Mouse (Mus musculus): Measurements from ENCODE around the gene Arhgef38. TPM values are rescaled to one million over a fixed set of nuclear protein-coding genes. Genes with fewer than 3 reads are reported as not detected.

The Arhgef38 gene
- polyA plus RNA-seq, 1 experiment, result not detected

DNA sequence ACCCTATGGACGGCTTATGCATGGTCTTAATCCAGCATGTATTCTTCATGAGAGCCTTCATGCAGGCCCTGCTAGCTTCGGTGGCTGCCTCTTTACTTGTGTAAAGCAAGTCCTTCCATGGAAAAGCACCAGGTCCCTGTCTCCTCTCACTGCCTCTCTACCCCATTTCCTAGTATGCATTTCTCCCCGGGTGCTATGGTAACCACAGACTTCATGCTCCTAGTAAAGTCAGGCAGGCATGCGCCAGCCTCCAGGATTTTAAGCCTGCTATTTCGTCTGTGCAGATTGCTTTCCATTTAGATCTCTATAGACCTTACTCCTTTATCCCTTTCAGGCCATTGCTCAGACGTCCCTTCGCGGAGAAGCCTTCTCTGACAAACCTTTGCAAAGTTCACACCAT, 80.1 kb downstream of the Arhgef38 start:
- Histone ChIP-seq H3K4me1 (ENCODE audit: control insufficient read depth) (peaks cover 2% of the 10 kb centered on the region), H3K36me3 (ENCODE audit: control insufficient read depth) (no peaks in the 10 kb centered on the region), H3K9me3 (ENCODE audit: control insufficient read depth, low read length) (no peaks in the 10 kb centered on the region), H3K4me3 (replicated peaks) (no peak overlapping the region), H3K27me3 (ENCODE audit: control insufficient read depth) (no peaks in the 10 kb centered on the region)
- no peak for TF ChIP-seq TAL1 (IDR thresholded peaks at IDR 0.05; ENCODE audit: low read length)

DNA sequence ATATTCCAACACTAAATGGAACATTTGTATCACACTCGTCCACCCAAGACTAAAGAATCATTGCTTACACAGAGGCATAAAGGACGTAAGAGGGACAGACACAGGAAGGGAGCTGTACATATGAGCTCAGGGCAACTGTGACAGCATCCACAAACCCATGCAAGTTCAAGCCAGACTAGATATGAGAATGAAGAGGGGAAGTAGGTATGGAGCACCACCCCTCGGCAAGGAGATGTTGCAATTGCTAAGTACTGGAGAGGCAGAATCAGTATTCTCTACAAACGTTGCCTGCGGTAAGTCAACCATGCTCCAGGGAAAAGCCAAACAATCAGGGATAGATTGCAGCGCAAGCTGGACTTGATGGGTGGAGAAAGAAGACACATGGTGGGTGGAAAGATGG, 81.1 kb downstream of the Arhgef38 start:
- no peaks in the 10 kb centered on the region for H3K27me3 ChIP-seq (ENCODE audit: control insufficient read depth)
- TF ChIP-seq GATA1 (IDR thresholded peaks at IDR 0.05; ENCODE audit: low read length), result no peak
- TF ChIP-seq TAL1 (IDR thresholded peaks at IDR 0.05; ENCODE audit: low read length), result no peak
- no peaks in the 10 kb centered on the region for H3K36me3 ChIP-seq (ENCODE audit: control insufficient read depth)
- H3K9me3 ChIP-seq (ENCODE audit: control insufficient read depth, low read length), result no peaks in the 10 kb centered on the region
- peaks cover 2% of the 10 kb centered on the region for H3K4me1 ChIP-seq (ENCODE audit: control insufficient read depth)
- H3K4me3 ChIP-seq (replicated peaks), result no peak overlapping the region

DNA sequence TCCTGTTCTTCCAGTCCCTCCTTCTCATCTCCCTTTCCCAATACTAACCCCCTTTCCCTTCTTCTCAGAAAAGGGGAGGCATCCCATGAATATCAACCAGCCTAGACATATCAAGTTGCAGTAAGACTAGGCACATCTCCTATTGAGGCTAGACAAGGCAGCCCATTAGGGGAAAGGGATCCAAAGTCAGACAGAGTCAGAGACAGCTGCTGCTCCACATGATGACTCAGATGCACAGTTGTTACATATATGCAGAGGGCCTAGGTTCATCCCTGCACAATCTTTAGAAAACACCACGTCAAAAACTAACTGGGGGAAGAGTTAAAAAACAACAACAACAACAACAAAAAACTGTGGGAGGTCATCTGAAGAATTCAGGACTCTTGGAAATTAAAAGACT, 81.9 kb downstream of the Arhgef38 start:
- peaks cover 2% of the 10 kb centered on the region for H3K4me1 ChIP-seq (ENCODE audit: control insufficient read depth)
- no peak overlapping the region for H3K4me3 ChIP-seq (replicated peaks)
- TF ChIP-seq GATA1 (IDR thresholded peaks at IDR 0.05; ENCODE audit: low read length), result no peak
- no peak for TF ChIP-seq TAL1 (IDR thresholded peaks at IDR 0.05; ENCODE audit: low read length)
- no peaks in the 10 kb centered on the region for H3K9me3 ChIP-seq (ENCODE audit: control insufficient read depth, low read length)
- no peaks in the 10 kb centered on the region for H3K36me3 ChIP-seq (ENCODE audit: control insufficient read depth)
- no peaks in the 10 kb centered on the region for H3K27me3 ChIP-seq (ENCODE audit: control insufficient read depth)

DNA sequence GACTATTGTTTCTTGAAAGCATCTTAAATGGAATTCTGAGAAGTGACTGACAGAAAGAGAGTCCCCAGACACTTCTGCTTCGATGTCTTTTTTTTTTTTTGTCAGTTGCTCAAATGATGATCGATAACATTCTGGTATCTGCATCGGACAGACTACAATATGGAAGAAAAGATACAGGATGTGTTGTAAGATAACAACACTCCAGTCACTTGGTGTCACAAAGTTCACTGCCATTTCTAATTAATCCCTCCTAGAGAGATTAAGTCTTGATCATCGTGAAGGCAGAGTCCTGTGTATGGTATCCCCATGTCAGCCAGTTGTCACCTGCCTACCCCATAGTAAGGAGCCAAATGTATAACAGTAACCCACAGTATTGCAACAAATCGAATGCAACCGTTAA, 83.1 kb downstream of the Arhgef38 start:
- Histone ChIP-seq H3K9me3 (ENCODE audit: control insufficient read depth, low read length) (no peaks in the 10 kb centered on the region), H3K4me1 (ENCODE audit: control insufficient read depth) (peaks cover 2% of the 10 kb centered on the region), H3K36me3 (ENCODE audit: control insufficient read depth) (no peaks in the 10 kb centered on the region), H3K4me3 (replicated peaks) (no peak overlapping the region), H3K27me3 (ENCODE audit: control insufficient read depth) (no peaks in the 10 kb centered on the region)
- TF ChIP-seq TAL1 (IDR thresholded peaks at IDR 0.05; ENCODE audit: low read length) (no peak), GATA1 (IDR thresholded peaks at IDR 0.05; ENCODE audit: low read length) (no peak)

DNA sequence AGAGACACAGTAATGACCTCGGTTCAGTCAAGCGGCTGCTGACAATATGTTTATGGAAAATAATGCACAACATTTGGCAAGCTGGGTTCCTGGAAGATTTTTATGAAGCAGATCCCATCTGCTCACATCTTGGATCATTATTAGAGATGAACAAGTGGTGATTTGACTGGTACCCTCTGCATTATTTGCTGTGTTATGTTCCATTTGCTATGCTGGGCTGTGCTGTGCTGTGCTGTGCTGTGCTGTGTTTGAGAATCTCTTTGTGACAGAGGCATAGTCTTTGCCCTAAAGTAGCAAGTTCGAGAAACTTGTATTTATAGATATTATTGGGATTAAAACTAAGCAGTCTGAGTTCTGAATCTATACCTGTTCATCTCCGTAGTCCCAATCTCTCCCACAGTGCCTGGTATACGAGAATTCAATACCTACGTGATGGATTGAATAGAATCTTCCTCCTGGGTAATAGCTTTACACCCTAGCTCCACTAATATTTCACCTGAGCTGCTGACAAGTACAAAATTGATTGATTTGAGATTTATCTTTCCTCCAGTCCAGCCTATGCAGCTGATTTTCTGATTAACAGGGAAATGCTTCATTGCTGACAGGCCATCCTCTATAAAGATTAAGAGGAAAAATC, 90.1 kb downstream of the Arhgef38 start:
- no peaks in the 10 kb centered on the region for H3K36me3 ChIP-seq (ENCODE audit: control insufficient read depth)
- no peaks in the 10 kb centered on the region for H3K4me1 ChIP-seq (ENCODE audit: control insufficient read depth)
- TF ChIP-seq TAL1 (IDR thresholded peaks at IDR 0.05; ENCODE audit: low read length) (no peak), GATA1 (IDR thresholded peaks at IDR 0.05; ENCODE audit: low read length) (no peak)
- no peaks in the 10 kb centered on the region for H3K9me3 ChIP-seq (ENCODE audit: control insufficient read depth, low read length)
- no peaks in the 10 kb centered on the region for H3K27me3 ChIP-seq (ENCODE audit: control insufficient read depth)
- H3K4me3 ChIP-seq (replicated peaks), result no peak overlapping the region

DNA sequence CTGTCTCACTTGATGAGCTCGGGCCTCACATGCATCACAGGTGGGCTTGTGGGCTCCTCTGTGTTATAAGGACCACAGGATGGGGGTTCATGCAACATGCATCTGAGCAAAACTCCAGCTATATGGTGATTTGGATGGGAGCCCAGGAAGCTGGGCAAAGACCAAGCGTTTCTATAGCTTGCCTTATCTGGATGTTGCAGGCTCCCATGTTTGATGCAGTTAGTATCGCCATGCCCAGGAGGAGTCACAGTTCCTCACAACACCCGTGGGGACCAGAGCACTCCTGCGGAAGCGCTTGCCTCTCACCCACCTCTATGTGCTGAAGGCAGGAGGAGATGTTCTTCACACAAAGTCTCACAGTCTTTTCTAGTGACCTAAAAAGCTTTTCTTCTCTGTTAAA, 92.9 kb downstream of the Arhgef38 start:
- Histone ChIP-seq H3K4me3 (replicated peaks) (no peak overlapping the region), H3K27me3 (ENCODE audit: control insufficient read depth) (no peaks in the 10 kb centered on the region), H3K4me1 (ENCODE audit: control insufficient read depth) (no peaks in the 10 kb centered on the region), H3K9me3 (ENCODE audit: control insufficient read depth, low read length) (no peaks in the 10 kb centered on the region), H3K36me3 (ENCODE audit: control insufficient read depth) (no peaks in the 10 kb centered on the region)
- TF ChIP-seq TAL1 (IDR thresholded peaks at IDR 0.05; ENCODE audit: low read length), result no peak
- no peak for TF ChIP-seq GATA1 (IDR thresholded peaks at IDR 0.05; ENCODE audit: low read length)

DNA sequence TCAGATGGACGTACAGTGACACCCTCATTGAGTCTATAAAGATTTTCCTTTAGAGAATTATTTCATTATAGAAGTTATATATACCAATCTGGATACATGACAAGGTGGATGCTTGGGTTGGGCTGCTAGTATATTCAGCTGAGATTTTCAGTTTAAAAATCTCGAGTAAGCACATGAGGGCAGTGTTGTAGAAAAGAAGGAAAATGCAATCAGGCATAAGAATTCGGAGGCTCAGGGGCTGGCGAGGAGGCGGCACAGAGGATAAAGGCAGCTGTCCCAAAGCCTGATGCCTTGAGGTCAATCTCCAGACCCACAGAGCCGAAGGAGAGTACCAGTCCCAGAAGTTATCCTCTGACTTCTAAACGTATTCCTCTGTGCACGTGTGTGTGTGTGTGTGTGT, 102.1 kb downstream of the Arhgef38 start:
- Histone ChIP-seq H3K27me3 (ENCODE audit: control insufficient read depth) (no peaks in the 10 kb centered on the region), H3K9me3 (ENCODE audit: control insufficient read depth, low read length) (no peaks in the 10 kb centered on the region), H3K4me3 (replicated peaks) (no peak overlapping the region), H3K36me3 (ENCODE audit: control insufficient read depth) (no peaks in the 10 kb centered on the region), H3K4me1 (ENCODE audit: control insufficient read depth) (no peaks in the 10 kb centered on the region)
- TF ChIP-seq TAL1 (IDR thresholded peaks at IDR 0.05; ENCODE audit: low read length), result no peak
- no peak for TF ChIP-seq GATA1 (IDR thresholded peaks at IDR 0.05; ENCODE audit: low read length)

DNA sequence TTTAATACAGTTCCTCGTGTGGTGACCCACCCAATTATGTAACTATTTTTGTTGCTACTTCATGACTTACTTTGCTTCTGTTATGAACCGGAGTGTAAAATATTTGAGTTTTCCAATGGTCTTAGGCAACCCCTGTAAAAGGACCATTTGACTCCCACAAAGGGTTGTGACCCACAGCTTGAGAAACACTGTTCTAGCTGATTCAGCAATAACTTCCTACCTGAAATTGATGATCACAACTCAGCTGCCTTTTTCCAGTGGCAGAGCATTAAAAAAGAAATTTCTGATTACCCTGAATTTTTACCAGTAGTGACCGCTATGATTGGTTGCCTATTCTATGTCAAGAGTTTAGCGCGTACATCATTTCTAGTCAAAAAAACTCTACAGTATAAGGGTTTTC, 103.4 kb downstream of the Arhgef38 start:
- Histone ChIP-seq H3K9me3 (ENCODE audit: control insufficient read depth, low read length) (no peaks in the 10 kb centered on the region), H3K4me3 (replicated peaks) (no peak overlapping the region), H3K4me1 (ENCODE audit: control insufficient read depth) (no peaks in the 10 kb centered on the region), H3K36me3 (ENCODE audit: control insufficient read depth) (no peaks in the 10 kb centered on the region), H3K27me3 (ENCODE audit: control insufficient read depth) (no peaks in the 10 kb centered on the region)
- TF ChIP-seq GATA1 (IDR thresholded peaks at IDR 0.05; ENCODE audit: low read length) (no peak), TAL1 (IDR thresholded peaks at IDR 0.05; ENCODE audit: low read length) (no peak)

DNA sequence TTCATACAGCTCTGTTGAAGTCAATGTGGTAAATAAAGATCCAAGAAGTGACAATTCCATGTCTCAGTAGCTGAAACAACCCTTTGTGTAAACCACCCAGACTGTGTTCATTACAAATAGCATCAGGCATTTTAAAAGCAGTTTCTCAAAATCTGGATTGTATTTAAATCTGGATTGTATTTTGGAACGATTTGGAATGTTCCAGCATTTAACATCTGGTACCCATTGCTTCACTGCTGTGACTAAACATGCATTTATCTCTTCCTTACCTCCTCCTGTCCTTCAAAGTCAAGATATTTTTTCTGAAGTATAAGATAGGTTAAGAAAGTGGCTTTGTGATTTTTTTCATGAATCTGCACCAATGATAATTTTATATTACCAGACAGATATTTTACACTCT, 121.5 kb downstream of the Arhgef38 start:
- no peak for TF ChIP-seq TAL1 (IDR thresholded peaks at IDR 0.05; ENCODE audit: low read length)
- no peaks in the 10 kb centered on the region for H3K4me1 ChIP-seq (ENCODE audit: control insufficient read depth)
- peaks cover 20% of the 10 kb centered on the region for H3K36me3 ChIP-seq (ENCODE audit: control insufficient read depth)
- no peak overlapping the region for H3K4me3 ChIP-seq (replicated peaks)
- no peaks in the 10 kb centered on the region for H3K9me3 ChIP-seq (ENCODE audit: control insufficient read depth, low read length)
- no peaks in the 10 kb centered on the region for H3K27me3 ChIP-seq (ENCODE audit: control insufficient read depth)

DNA sequence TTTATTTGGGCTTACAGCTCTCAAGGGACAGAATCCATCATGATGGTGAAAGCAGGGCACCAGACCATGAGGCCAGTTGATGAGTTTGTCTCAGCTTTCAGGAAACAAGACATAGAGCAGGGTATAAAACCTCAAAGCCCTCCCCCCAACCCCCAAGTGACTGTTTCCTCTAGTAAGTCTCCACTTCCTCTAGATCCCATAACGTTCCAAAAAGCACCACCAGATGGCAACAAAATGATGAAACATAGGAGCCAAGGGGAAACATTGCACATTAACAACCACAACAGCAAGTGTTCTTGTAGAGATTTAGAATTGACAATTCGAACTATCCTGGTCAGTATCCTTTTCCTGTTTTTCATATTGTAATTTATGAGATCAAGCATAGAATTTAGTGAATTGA, 123.0 kb downstream of the Arhgef38 start:
- TF ChIP-seq TAL1 (IDR thresholded peaks at IDR 0.05; ENCODE audit: low read length), result no peak
- TF ChIP-seq GATA1 (IDR thresholded peaks at IDR 0.05; ENCODE audit: low read length), result no peak
- Histone ChIP-seq H3K4me3 (replicated peaks) (no peak overlapping the region), H3K36me3 (ENCODE audit: control insufficient read depth) (peaks cover 35% of the 10 kb centered on the region), H3K9me3 (ENCODE audit: control insufficient read depth, low read length) (no peaks in the 10 kb centered on the region), H3K27me3 (ENCODE audit: control insufficient read depth) (no peaks in the 10 kb centered on the region), H3K4me1 (ENCODE audit: control insufficient read depth) (no peaks in the 10 kb centered on the region)

Data from erythroblast, embryonic 14.5 days (primary cell).